Mouse (Mus musculus): ENCODE results near the gene Ppil4.

GRCm38 (mm10) chr10:7816476-7816875 is 23.8 kb downstream of the Ppil4 start:
- TF ChIP-seq POLR2A (IDR thresholded peaks at IDR 0.05; ENCODE audit: extremely low read depth, insufficient read depth, low read length) (no peak), CTCF (IDR thresholded peaks at IDR 0.05; ENCODE audit: low read depth, low read length) (no peak)
